Mouse (Mus musculus) cerebellum, adult 11-12 months (tissue): Measurements from ENCODE around the gene H3f3b.
"Not testable (repeated sequence)": the region's sequence is repeated elsewhere in the genome, so short reads cannot be mapped to it uniquely, and the experiment has no call there.

Source experiments
- DNase-seq: peaks from one replicate; pipeline ENCODE4 v3.0.0; 2022

H3f3b gene

GRCm38 (mm10) chr11:116045173-116045572, 17.4 kb upstream of the H3f3b start:
- DNase-seq, result no peak

GRCm38 (mm10) chr11:116043286-116043685, 15.5 kb upstream of the H3f3b start:
- no peak for DNase-seq

GRCm38 (mm10) chr11:116042372-116043138, 14.8 kb upstream of the H3f3b start:
- no peak for DNase-seq

GRCm38 (mm10) chr11:116041833-116042232, 14.1 kb upstream of the H3f3b start:
- no peak for DNase-seq

- peak; percentile 34 for DNase-seq
These were observed 12.8 kb upstream of the H3f3b start for GRCm38 (mm10) chr11:116040593-116040992.

GRCm38 (mm10) chr11:116037826-116038225, 10.1 kb upstream of the H3f3b start:
- no peak for DNase-seq

- DNase-seq, result no peak
These were observed 8.9 kb upstream of the H3f3b start for GRCm38 (mm10) chr11:116036671-116037070.

GRCm38 (mm10) chr11:116034584-116034983, 6.8 kb upstream of the H3f3b start:
- peak; percentile 35 for DNase-seq

GRCm38 (mm10) chr11:116030898-116031845, 3.4 kb upstream of the H3f3b start:
- DNase-seq, result peak; percentile 78

- DNase-seq, result peak; percentile 99
These were observed 2.5 kb upstream of the H3f3b start, which contains the start of gene Unk for GRCm38 (mm10) chr11:116030088-116030897. Unk (plus strand) TSS chr11:116030322.

- no peak for DNase-seq
These were observed 1.5 kb upstream of the H3f3b start for GRCm38 (mm10) chr11:116029086-116029865.

- no peak for DNase-seq
These were observed 559 bp upstream of the H3f3b start for GRCm38 (mm10) chr11:116028177-116028865.

GRCm38 (mm10) chr11:116025056-116025845, 2.5 kb downstream of the H3f3b start:
- peak; percentile 60 for DNase-seq

- peak; percentile 99 for DNase-seq
These were observed 3.4 kb downstream of the H3f3b start for GRCm38 (mm10) chr11:116024356-116024808.

- DNase-seq, result peak; percentile 91
These were observed 3.9 kb downstream of the H3f3b start for GRCm38 (mm10) chr11:116023771-116024355.

GRCm38 (mm10) chr11:116023074-116023770, 4.5 kb downstream of the H3f3b start:
- not testable (repeated sequence) for DNase-seq

GRCm38 (mm10) chr11:116022256-116022780, 5.4 kb downstream of the H3f3b start:
- DNase-seq, result no peak

- no peak for DNase-seq
These were observed 6.2 kb downstream of the H3f3b start for GRCm38 (mm10) chr11:116021328-116022220.
